Mouse (Mus musculus) limb, embryonic 13.5 days (tissue): ENCODE data around the gene Vwce. TPM values are rescaled to one million over a fixed set of nuclear protein-coding genes. Genes with fewer than 3 reads are reported as not detected.

Experiments used
- ATAC-seq: fragments of 200-750 bp; cut with Nextera tagmentation; 2 replicates; pipeline ENCODE4 v1.8.0; 2017; ENCODE audit warnings: low read depth, moderate number of reproducible peaks, moderate TSS enrichment; ENCODE audit not compliant: low FRiP score
- H3K27ac ChIP-seq: fragments of 300-500 bp; sonication (generic); 2 replicates; pipeline ENCODE4 v1.5.1; 2015; ENCODE audit warnings: inconsistent platforms, mild to moderate bottlenecking, moderate library complexity
- H3K27me3 ChIP-seq: fragments of 300-500 bp; sonication (generic); 2 replicates; pipeline ENCODE4 v1.6.1; 2015; ENCODE audit warnings: mild to moderate bottlenecking, inconsistent platforms
- H3K36me3 ChIP-seq: fragments of 300-500 bp; sonication (generic); 2 replicates; pipeline ENCODE4 v1.6.1; 2015; ENCODE audit warnings: inconsistent platforms, mild to moderate bottlenecking, moderate library complexity
- H3K4me1 ChIP-seq: fragments of 300-500 bp; sonication (generic); 2 replicates; pipeline ENCODE4 v1.6.1; 2015; ENCODE audit warnings: inconsistent platforms
- H3K4me2 ChIP-seq: fragments of 300-500 bp; sonication (generic); replicated peaks from 2 replicates; pipeline ENCODE4 v1.6.1; 2015; ENCODE audit warnings: inconsistent platforms, mild to moderate bottlenecking, moderate library complexity
- H3K4me3 ChIP-seq: fragments of 300-500 bp; sonication (generic); 2 replicates; pipeline ENCODE4 v1.5.1; 2015; ENCODE audit warnings: moderate library complexity, mild to moderate bottlenecking, inconsistent platforms
- H3K9ac ChIP-seq: fragments of 300-500 bp; sonication (generic); 2 replicates; pipeline ENCODE4 v1.6.1; 2015; ENCODE audit warnings: mild to moderate bottlenecking, inconsistent platforms
- H3K9me3 ChIP-seq: fragments of 300-500 bp; sonication (generic); 2 replicates; pipeline ENCODE4 v1.6.1; 2016; ENCODE audit warnings: inconsistent platforms
- WGBS: fragments of 180-500 bp; shearing (Covaris S2); methylation state at CpG from one replicate; pipeline ENCODE4 v1.1.7; 2015; 5-methylcytosine and 5-hydroxymethylcytosine counted together
- polyA plus RNA-seq: library from polyadenylated mRNA; unstranded; fragments of >200 nt; fragmentation: Nextera tagmentation; extraction: Ambion mirVana; gene quantifications from 2 replicates; pipeline ENCODE4 v1.2.1, GENCODE M21; 2015

Gene Vwce
- polyA plus RNA-seq, 1 experiment from 2014 or later, result 4.2 TPM

GRCm38 (mm10) chr19:10712194-10712593 is 78.2 kb downstream of the Vwce start:
- no peaks in the 10 kb centered on the region for H3K27me3 ChIP-seq
- ATAC-seq, result no peak
- H3K9me3 ChIP-seq, result no peaks in the 10 kb centered on the region
- no peak overlapping the region for H3K27ac ChIP-seq
- 94% methylated on average over 7 of the region's 7 CpGs for WGBS
- H3K4me3 ChIP-seq, result no peak overlapping the region
- H3K36me3 ChIP-seq, result peaks cover 59% of the 10 kb centered on the region
- peaks cover 21% of the 10 kb centered on the region for H3K4me1 ChIP-seq
- no peak overlapping the region for H3K9ac ChIP-seq
- no peak overlapping the region for H3K4me2 ChIP-seq

- Histone ChIP-seq H3K4me1 (peaks cover 21% of the 10 kb centered on the region), H3K27ac (no peak overlapping the region), H3K4me2 (no peak overlapping the region), H3K9ac (no peak overlapping the region), H3K36me3 (peaks cover 54% of the 10 kb centered on the region), H3K9me3 (no peaks in the 10 kb centered on the region), H3K4me3 (no peak overlapping the region), H3K27me3 (no peaks in the 10 kb centered on the region)
- no peak for ATAC-seq
- WGBS, result 94% methylated on average over 12 of the region's 12 CpGs
These were observed 78.6 kb downstream of the Vwce start for GRCm38 (mm10) chr19:10712646-10713045.

GRCm38 (mm10) chr19:10713551-10713950 is 79.5 kb downstream of the Vwce start:
- peaks cover 21% of the 10 kb centered on the region for H3K4me1 ChIP-seq
- 94% methylated on average over 10 of the region's 10 CpGs for WGBS
- no peak for ATAC-seq
- H3K9ac ChIP-seq, result no peak overlapping the region
- H3K36me3 ChIP-seq, result peaks cover 46% of the 10 kb centered on the region
- H3K27ac ChIP-seq, result no peak overlapping the region
- no peaks in the 10 kb centered on the region for H3K27me3 ChIP-seq
- no peaks in the 10 kb centered on the region for H3K9me3 ChIP-seq
- H3K4me2 ChIP-seq, result no peak overlapping the region
- H3K4me3 ChIP-seq, result no peak overlapping the region

- H3K27ac ChIP-seq, result peak overlapping the region; percentile 39; the same call in 1 of the 2 replicates
- H3K4me3 ChIP-seq, result no peak overlapping the region
- H3K27me3 ChIP-seq, result no peaks in the 10 kb centered on the region
- H3K9ac ChIP-seq, result 0 out of 2 replicates have a peak overlapping the region, but pooled peaks have one; percentile 25
- H3K36me3 ChIP-seq, result peaks cover 45% of the 10 kb centered on the region
- H3K4me2 ChIP-seq, result no peak overlapping the region
- ATAC-seq, result no peak
- no peaks in the 10 kb centered on the region for H3K9me3 ChIP-seq
- peaks cover 18% of the 10 kb centered on the region for H3K4me1 ChIP-seq
- WGBS, result 81% methylated on average over 6 of the region's 6 CpGs
These were observed 80.2 kb downstream of the Vwce start for GRCm38 (mm10) chr19:10714168-10714567.

GRCm38 (mm10) chr19:10714682-10715475 is 80.9 kb downstream of the Vwce start:
- Histone ChIP-seq H3K4me2 (no peak overlapping the region), H3K9ac (0 out of 2 replicates have a peak overlapping the region, but pooled peaks have one; percentile 25), H3K9me3 (no peaks in the 10 kb centered on the region), H3K36me3 (peaks cover 44% of the 10 kb centered on the region), H3K4me1 (peaks cover 16% of the 10 kb centered on the region), H3K27ac (peak overlapping the region; percentile 39; the same call in 1 of the 2 replicates), H3K4me3 (no peak overlapping the region), H3K27me3 (no peaks in the 10 kb centered on the region)
- peak; percentile 63; the same call in 1 of the 2 replicates for ATAC-seq
- WGBS, result 34% methylated on average over 4 of the region's 4 CpGs

GRCm38 (mm10) chr19:10715476-10715875 is 81.5 kb downstream of the Vwce start:
- 87% methylated on average over 6 of the region's 6 CpGs for WGBS
- no peak overlapping the region for H3K9ac ChIP-seq
- ATAC-seq, result no peak
- peaks cover 17% of the 10 kb centered on the region for H3K4me1 ChIP-seq
- H3K4me3 ChIP-seq, result no peak overlapping the region
- H3K36me3 ChIP-seq, result peaks cover 38% of the 10 kb centered on the region
- no peak overlapping the region for H3K4me2 ChIP-seq
- no peaks in the 10 kb centered on the region for H3K27me3 ChIP-seq
- no peak overlapping the region; the same call in 1 of the 2 replicates for H3K27ac ChIP-seq
- no peaks in the 10 kb centered on the region for H3K9me3 ChIP-seq

Other genes starting within 250 kb of the Vwce start
- gene Syt7, start 245.1 kb upstream of the Vwce start, polyA plus RNA-seq, result 0.69 and 1.1 TPM in 2 replicates
- 0.25 and 0.37 TPM in 2 replicates for gene Lrrc10b, start 176.7 kb upstream of the Vwce start, polyA plus RNA-seq
- not detected in 2 replicates for gene Ppp1r32, start 151.3 kb upstream of the Vwce start, polyA plus RNA-seq
- 48.5 and 51.4 TPM in 2 replicates for gene Cpsf7, start 108.9 kb upstream of the Vwce start, polyA plus RNA-seq
- 60.4 and 66.2 TPM in 2 replicates for gene Sdhaf2, start 108.1 kb upstream of the Vwce start, polyA plus RNA-seq
- gene Tmem216, start 78.0 kb upstream of the Vwce start, polyA plus RNA-seq, result 57.2 and 62.8 TPM in 2 replicates
- gene Cyb561a3, start 57.0 kb upstream of the Vwce start, polyA plus RNA-seq, result 15.9 and 19.3 TPM in 2 replicates
- gene Tmem138, start 56.9 kb upstream of the Vwce start, polyA plus RNA-seq, result 39.4 and 39.7 TPM in 2 replicates
- gene Ddb1, start 28.9 kb upstream of the Vwce start, polyA plus RNA-seq, result 400 and 416 TPM in 2 replicates
- gene Tkfc, start 28.6 kb upstream of the Vwce start, polyA plus RNA-seq, result 15.2 and 15.7 TPM in 2 replicates
- gene Pga5, start 43.9 kb downstream of the Vwce start, polyA plus RNA-seq, result 0.10 TPM in 1 of 2 replicates, not detected in the other
- 38.3 and 40.9 TPM in 2 replicates for gene Vps37c, start 54.5 kb downstream of the Vwce start, polyA plus RNA-seq
- 0.08 and 0.19 TPM in 2 replicates for gene Cd5, start 104.8 kb downstream of the Vwce start, polyA plus RNA-seq
- gene Cd6, start 195.8 kb downstream of the Vwce start, polyA plus RNA-seq, result not detected in 2 replicates
- 0.47 and 0.88 TPM in 2 replicates for gene Slc15a3, start 205.5 kb downstream of the Vwce start, polyA plus RNA-seq
- 106 and 111 TPM in 2 replicates for gene Tmem132a, start 235.7 kb downstream of the Vwce start, polyA plus RNA-seq
- gene Tmem109, start 247.8 kb downstream of the Vwce start, polyA plus RNA-seq, result 92.0 and 100 TPM in 2 replicates